Mouse (Mus musculus): Measurements from ENCODE around the gene Kifc1.
A peak's percentile ranks its signal among the peaks of the same experiment; 100 is the strongest.
"Not testable (repeated sequence)": the region's sequence is repeated elsewhere in the genome, so short reads cannot be mapped to it uniquely, and the experiment has no call there.

Gene Kifc1

GRCm38 (mm10) chr17:33918293-33919203 is 28.1 kb upstream of the Kifc1 start:
- peak; percentile 36 to 43 for DNase-seq

DNA sequence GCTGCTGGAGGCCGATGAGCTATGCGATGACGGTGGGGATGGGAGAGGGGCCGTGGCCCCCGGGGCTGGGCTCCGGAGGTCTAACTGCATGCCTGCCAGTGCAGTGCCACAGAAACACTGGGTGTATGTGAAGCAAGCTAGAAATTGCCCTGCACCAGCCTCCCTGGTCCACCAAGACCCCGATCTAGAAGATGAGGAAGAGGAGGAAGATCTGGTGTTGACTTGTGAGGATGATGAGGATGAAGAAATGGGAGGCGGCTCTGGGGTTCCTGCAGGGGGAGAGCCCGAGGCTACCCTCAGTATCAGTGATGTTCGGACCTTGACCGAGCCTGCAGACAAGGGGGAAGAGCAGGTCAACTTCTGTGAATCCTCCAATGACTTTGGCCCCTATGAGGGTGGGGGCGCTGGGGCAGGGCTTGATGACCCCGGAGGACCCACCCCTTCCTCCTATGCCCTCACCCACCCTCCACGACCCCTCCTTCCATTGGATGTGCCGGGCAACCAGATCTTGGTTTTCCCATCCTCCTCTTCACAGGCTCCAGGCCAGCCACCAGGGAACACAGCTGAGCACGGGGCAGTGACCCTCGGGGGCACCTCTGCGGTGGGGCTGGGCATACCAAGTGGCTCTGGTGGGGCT is 27.3 kb upstream of the Kifc1 start:
- peak in 1 of 2 experiments; percentile 19 for DNase-seq

GRCm38 (mm10) chr17:33916847-33917655 is 26.6 kb upstream of the Kifc1 start:
- peak in 1 of 2 experiments; percentile 35 for DNase-seq

- no peak for DNase-seq
Observed at GRCm38 (mm10) chr17:33916294-33916693, 25.8 kb upstream of the Kifc1 start.

DNA sequence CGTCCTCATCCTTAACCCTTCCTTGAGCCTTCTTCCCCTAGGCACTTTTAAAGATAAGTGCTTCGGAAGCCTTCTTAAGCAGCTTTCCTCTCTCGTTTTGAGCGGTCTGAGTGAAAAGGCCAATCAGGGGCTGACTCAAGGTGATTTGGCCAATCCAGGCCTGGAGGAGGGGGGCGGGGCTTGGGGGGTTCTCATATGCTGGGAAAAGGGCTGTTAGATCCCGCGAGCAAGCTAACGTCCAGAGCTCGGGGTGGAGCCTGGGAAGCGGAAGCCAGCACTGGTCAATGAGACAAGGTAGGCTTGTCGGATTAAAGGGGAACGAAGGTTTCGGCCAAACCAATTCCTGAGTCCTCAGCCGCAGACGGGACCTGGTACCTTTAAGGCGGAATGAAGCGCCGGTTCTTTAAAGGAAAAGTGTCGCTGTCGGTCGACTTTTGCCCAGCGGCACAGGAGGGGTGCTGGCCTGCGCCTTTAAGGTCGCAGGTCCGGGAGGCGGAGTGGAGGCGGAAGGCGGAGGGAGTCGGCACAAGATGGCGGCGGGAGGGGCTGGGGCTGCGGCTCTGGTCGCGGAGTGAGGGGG is 25.3 kb upstream of the Kifc1 start, which contains the start of the genes Tapbp and Zbtb22:
TSS of gene Tapbp (plus strand) at position 229 of the 580 bp plus-strand sequence.
TSS of gene Zbtb22 (plus strand) at position 234 of the 580 bp plus-strand sequence.
- peak; percentile 98 to 99 for DNase-seq

- DNase-seq, result peak in 1 of 2 experiments; percentile 20
Observed at GRCm38 (mm10) chr17:33914969-33915391, 24.5 kb upstream of the Kifc1 start.

- no peak for DNase-seq
Observed at GRCm38 (mm10) chr17:33913905-33914304, 23.4 kb upstream of the Kifc1 start.

GRCm38 (mm10) chr17:33913264-33913663 is 22.8 kb upstream of the Kifc1 start:
- no peak for DNase-seq

DNA sequence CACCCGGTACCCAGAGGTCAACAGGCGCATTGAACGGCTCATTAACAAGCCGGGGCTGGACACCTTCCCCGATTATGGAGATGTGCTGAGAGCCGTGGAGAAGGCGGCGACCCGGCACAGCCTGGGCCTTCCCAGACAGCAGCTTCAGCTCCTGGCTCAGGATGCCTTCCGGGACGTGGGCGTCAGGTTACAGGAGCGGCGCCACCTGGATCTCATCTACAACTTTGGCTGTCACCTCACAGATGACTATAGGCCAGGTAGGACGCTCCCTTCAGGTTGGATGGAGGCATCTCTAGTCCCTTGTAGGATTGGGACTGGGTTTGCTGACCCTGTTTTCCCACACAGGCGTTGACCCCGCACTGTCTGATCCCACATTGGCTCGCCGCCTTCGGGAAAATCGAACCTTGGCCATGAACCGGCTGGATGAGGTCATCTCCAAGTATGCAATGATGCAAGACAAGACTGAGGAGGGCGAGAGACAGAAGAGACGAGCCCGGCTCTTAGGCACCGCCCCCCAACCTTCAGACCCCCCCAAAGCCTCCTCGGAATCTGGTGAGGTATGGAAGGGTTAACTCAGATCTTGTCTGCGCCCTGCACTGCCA is 21.5 kb upstream of the Kifc1 start:
- no peak for DNase-seq

GRCm38 (mm10) chr17:33911052-33911812 is 20.8 kb upstream of the Kifc1 start:
- DNase-seq, result no peak

- no peak for DNase-seq
Observed at GRCm38 (mm10) chr17:33910346-33911051, 20.0 kb upstream of the Kifc1 start.

- DNase-seq, result no peak
Observed at GRCm38 (mm10) chr17:33909869-33910250, 19.4 kb upstream of the Kifc1 start.

GRCm38 (mm10) chr17:33909077-33909868 is 18.8 kb upstream of the Kifc1 start, which contains the start of gene Daxx:
TSS of gene Daxx (plus strand) at chr17:33909414.
- peak; percentile 99 to 100 for DNase-seq

DNA sequence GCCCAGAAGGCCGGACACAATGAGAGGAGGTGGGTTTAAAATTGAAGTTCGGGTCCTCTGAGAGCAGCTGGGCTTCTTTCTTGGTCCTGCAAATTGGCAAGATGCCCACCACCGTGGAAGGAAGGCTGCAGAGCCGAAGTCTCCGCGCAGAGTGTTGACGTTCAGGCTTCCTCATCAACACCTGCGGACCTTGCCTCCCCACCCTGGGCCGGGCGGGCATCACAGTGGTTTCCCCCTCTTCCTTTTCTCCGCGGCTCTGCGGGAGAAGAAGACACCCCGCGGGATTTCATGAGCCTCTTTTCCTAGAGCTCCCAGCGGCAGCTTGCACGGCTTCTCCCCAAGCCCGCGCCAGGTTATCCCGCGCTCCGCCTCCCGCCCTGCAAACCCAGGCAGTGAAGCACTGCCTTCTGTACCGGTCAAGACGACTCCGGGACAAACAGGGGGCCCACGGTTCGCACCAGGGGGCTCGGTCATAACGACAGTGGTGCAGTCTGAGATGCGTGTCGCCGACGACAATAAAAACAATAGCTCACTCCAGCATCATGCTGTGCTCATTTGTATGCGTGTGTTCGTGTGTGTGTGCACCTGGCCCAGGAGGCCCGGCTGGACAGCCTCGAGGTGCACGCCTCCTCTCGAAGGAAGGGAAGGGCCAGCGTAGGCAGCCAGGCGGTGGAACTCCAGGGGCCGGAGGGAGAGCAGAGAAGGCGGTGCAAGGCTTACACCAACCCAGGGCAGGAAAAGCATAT is 18.0 kb upstream of the Kifc1 start:
- peak; percentile 81 to 84 for DNase-seq

DNA sequence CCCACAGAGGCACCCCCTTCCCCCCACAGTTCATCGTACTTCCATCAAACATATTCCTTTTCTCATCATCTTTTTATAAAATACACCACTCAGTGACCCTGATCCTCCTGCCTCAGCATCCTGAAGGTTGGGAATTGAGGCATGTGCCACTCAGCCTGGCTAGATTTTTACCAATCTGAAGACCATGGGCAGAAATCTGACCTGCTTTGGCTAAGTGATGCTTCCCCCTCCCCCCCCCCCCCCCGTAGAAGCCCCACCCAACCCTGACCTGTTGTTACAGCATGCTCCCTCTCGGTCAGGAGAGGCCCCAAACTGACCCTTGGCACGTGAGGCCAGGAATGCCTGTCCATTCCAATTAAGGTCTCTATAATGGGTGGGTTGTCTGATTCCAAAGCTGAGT is 14.4 kb upstream of the Kifc1 start, which contains the start of gene Platr17:
TSS of gene Platr17 (plus strand) at position 301 of the 400 bp plus-strand sequence.
- DNase-seq, result not testable (repeated sequence)

DNA sequence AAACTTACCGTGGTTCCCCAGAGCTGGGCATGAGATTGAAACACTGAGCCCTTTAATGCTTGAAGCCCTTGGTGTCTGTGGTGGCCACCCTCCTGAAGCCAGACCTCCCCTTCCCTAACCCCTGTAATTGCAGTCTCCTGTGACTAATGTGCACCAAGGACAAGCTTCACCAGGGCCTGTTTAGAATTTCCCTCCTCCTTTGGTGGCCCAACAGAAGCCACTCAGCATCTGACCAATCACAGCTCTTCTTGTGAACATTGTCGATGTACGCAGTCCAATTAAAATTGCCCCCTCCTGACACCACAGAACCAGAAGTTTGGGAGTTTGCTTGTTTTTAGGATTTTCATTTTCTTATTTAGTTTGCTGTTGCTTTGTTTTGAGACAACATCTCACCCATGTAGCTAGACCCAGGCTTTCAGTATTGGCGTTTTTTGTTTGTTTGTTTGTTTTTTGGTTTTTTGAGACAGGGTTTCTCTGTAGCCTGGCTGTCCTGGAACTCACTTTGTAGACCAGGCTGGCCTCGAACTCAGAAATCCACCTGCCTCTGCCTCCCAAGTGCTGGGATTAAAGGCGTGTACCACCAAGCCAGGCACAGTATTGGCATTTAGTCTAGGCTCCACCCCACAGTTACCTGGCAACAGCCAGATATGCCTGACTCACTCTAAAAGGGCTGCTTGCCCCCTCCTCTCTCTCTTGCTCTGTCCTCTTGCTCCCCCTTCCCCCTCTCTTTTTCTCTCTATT is 13.6 kb upstream of the Kifc1 start:
- not testable (repeated sequence) for DNase-seq

DNA sequence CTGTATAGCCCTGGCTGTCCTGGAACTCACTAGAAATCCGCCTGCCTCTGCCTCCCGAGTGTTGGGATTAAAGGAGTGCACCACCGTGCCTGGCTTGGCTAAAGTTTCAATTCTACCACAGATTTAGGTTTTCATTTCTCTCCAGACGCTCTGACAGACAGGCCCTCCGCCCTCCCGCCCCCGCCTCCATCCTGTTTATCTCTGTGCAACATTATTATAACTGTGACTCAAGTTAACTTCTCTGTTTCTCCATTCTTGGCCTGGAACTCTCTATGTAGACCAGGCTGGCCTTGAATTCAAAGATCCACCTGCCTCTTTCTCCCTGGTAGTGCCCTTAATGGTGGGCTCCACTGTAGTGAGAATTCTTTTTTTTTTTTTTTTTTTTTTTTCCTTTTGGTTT is 12.0 kb upstream of the Kifc1 start:
- no peak for DNase-seq

DNA sequence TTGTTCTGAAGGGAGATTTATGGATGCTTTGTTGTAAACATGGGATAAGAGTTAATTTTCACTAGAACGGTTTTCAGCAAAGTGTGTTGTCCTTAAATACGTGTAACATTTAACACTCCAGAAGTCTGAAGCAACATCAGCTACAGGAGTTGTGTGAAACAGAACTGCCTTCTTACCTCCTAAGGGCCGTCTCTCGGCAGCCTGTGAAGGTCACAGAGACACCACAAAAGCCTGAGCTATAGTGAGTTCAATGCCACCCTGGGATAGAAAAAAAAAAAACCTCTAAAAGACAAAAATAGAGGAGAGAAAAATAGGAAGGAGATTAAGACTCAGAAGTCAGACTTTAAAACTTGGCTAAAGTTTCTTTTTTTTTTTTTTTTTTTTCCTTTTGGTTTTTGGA is 11.6 kb upstream of the Kifc1 start:
- DNase-seq, result no peak

Measured in cerebellum, postnatal 10 days (tissue).